Mouse (Mus musculus): ENCODE data around the gene Kcnd1.

GRCm38 (mm10) chrX:7840842-7841162 is 18.7 kb downstream of the Kcnd1 start:
- no peak for TF ChIP-seq CTCF (IDR thresholded peaks at IDR 0.05; ENCODE audit: low read depth, low read length)
- TF ChIP-seq GATA1 (IDR thresholded peaks at IDR 0.05; ENCODE audit: borderline replicate concordance, low read length): no peak
- no peak for TF ChIP-seq TAL1 (conservative IDR thresholded peaks at IDR 0.05; ENCODE audit: low read depth, low read length)
- no peak for TF ChIP-seq GATA2 (IDR thresholded peaks at IDR 0.05; ENCODE audit: borderline replicate concordance, low read depth, low read length)

All from G1E (cell line).